Mouse (Mus musculus) G1E (cell line): ENCODE data around the gene Zfp691. TPM values are rescaled to one million over a fixed set of nuclear protein-coding genes. Genes with fewer than 3 reads are reported as not detected.

Source experiments
- ATAC-seq: 2 replicates; pipeline ENCODE4 v1.8.0; 2016; ENCODE audit warnings: mild to moderate bottlenecking; ENCODE audit not compliant: insufficient number of reproducible peaks, poor library complexity, low FRiP score, severe bottlenecking; ENCODE audit errors: extremely low read depth
- DNase-seq: peaks from one replicate; pipeline ENCODE4 v3.0.0; 2012; ENCODE audit warnings: low spot score
- H3K27me3 ChIP-seq: 2 replicates; pipeline ENCODE4 v1.6.1; 2012; ENCODE audit warnings: mild to moderate bottlenecking, low read length, inconsistent platforms; ENCODE audit not compliant: insufficient read depth
- H3K36me3 ChIP-seq: replicated peaks from 2 replicates; pipeline ENCODE3; 2012; ENCODE audit warnings: mild to moderate bottlenecking, inconsistent platforms
- H3K4me1 ChIP-seq: 2 replicates; pipeline ENCODE4 v1.6.1; 2012; ENCODE audit warnings: low read depth, low read length, inconsistent platforms, mixed read lengths; ENCODE audit not compliant: insufficient read depth
- H3K4me3 ChIP-seq: 2 replicates; pipeline ENCODE4 v1.5.1; 2012; ENCODE audit warnings: low read depth, mild to moderate bottlenecking, inconsistent platforms, low read length, moderate library complexity, mixed read lengths
- H3K9me3 ChIP-seq: replicated peaks from 2 replicates; pipeline ENCODE4 v1.6.1; 2012; ENCODE audit warnings: inconsistent platforms
- CTCF ChIP-seq: IDR thresholded peaks from 2 replicates; pipeline ENCODE4 v1.5.1; 2012; ENCODE audit warnings: low read depth, low read length, inconsistent platforms, mixed read lengths
- GATA1 ChIP-seq: IDR thresholded peaks from 2 replicates; pipeline ENCODE4 v1.6.1; 2012; ENCODE audit warnings: borderline replicate concordance, low read length, inconsistent platforms, mixed read lengths
- GATA2 ChIP-seq: IDR thresholded peaks from 2 replicates; pipeline ENCODE4 v1.6.1; 2012; ENCODE audit warnings: low read depth, low read length, inconsistent platforms, borderline replicate concordance
- POLR2AphosphoS5 ChIP-seq: IDR thresholded peaks from 2 replicates; pipeline ENCODE4 v1.6.1; 2012; ENCODE audit warnings: low read depth, low read length, inconsistent platforms; ENCODE audit not compliant: insufficient replicate concordance
- TAL1 ChIP-seq: conservative IDR thresholded peaks from 2 replicates; pipeline ENCODE4 v1.6.1; 2012; ENCODE audit warnings: low read depth, low read length, inconsistent platforms, mixed read lengths
- polyA plus RNA-seq: library from polyadenylated mRNA; stranded (reverse); fragments of >175 nt; gene quantifications from 2 replicates; pipeline ENCODE4 v1.2.3, GENCODE M21; 2012
- total RNA-seq, 2 experiments: library from RNA; stranded (forward) in 1 of 2; stranded (reverse) in 1 of 2; fragments of 200-1000 nt in 1 of 2; fragments of >200 nt in 1 of 2; fragmentation: Nextera tagmentation in 1 of 2; gene quantifications; 2 replicates each; pipeline ENCODE4 v1.2.3; 2014 to 2017

Gene Zfp691
- total and polyA plus RNA-seq, 3 experiments, result 6.7 to 29.7 (median 17.2) TPM

GRCm38 (mm10) chr4:119195582-119196320 is 21.8 kb upstream of the Zfp691 start:
- ATAC-seq (no peak), DNase-seq (no peak)
- TF ChIP-seq GATA1 (no peak), POLR2AphosphoS5 (no peak), CTCF (no peak), TAL1 (no peak), GATA2 (no peak)
- H3K4me3 ChIP-seq, result peak overlapping the region; percentile 81
- H3K27me3 ChIP-seq, result no peaks in the 10 kb centered on the region
- H3K9me3 ChIP-seq, result no peaks in the 10 kb centered on the region
- peaks cover 45% of the 10 kb centered on the region for H3K36me3 ChIP-seq
- peaks cover 84% of the 10 kb centered on the region for H3K4me1 ChIP-seq

- peak within 1 kb of the TSS; percentile 81 for H3K4me3 ChIP-seq
- ATAC-seq (peak; percentile 36), DNase-seq (peak; percentile 89)
- no peaks in the 10 kb centered on the region for H3K9me3 ChIP-seq
- H3K27me3 ChIP-seq, result no peaks in the 10 kb centered on the region
- TF ChIP-seq POLR2AphosphoS5 (no peak), CTCF (no peak), TAL1 (no peak), GATA2 (no peak), GATA1 (no peak)
- H3K36me3 ChIP-seq, result peaks cover 39% of the 10 kb centered on the region
- H3K4me1 ChIP-seq, result peaks cover 86% of the 10 kb centered on the region
Observed at GRCm38 (mm10) chr4:119194909-119195581, 21.1 kb upstream of the Zfp691 start, which contains the start of gene Svbp. Gene Svbp (plus strand): TSS chr4:119195306.

GRCm38 (mm10) chr4:119192757-119193156 is 18.8 kb upstream of the Zfp691 start:
- no peak for TF ChIP-seq GATA2
- TF ChIP-seq POLR2AphosphoS5, result no peak
- TF ChIP-seq GATA1, result no peak
- TF ChIP-seq CTCF, result no peak
- TF ChIP-seq TAL1, result no peak
- Histone ChIP-seq H3K4me3 (no peak overlapping the region), H3K4me1 (peaks cover 70% of the 10 kb centered on the region), H3K36me3 (peaks cover 24% of the 10 kb centered on the region), H3K27me3 (no peaks in the 10 kb centered on the region), H3K9me3 (no peaks in the 10 kb centered on the region)
- DNase-seq (no peak), ATAC-seq (no peak)

GRCm38 (mm10) chr4:119191273-119191672 is 17.3 kb upstream of the Zfp691 start:
- no peak for DNase-seq
- no peaks in the 10 kb centered on the region for H3K9me3 ChIP-seq
- no peaks in the 10 kb centered on the region for H3K27me3 ChIP-seq
- H3K4me3 ChIP-seq, result peak overlapping the region; percentile 30; the same call in 1 of the 2 replicates
- ATAC-seq, result no peak
- peaks cover 25% of the 10 kb centered on the region for H3K36me3 ChIP-seq
- peaks cover 71% of the 10 kb centered on the region for H3K4me1 ChIP-seq
- no peak for TF ChIP-seq CTCF
- no peak for TF ChIP-seq GATA1
- no peak for TF ChIP-seq TAL1
- TF ChIP-seq GATA2, result no peak
- no peak for TF ChIP-seq POLR2AphosphoS5

- Histone ChIP-seq H3K4me1 (peaks cover 74% of the 10 kb centered on the region), H3K27me3 (no peaks in the 10 kb centered on the region), H3K9me3 (no peaks in the 10 kb centered on the region), H3K36me3 (peaks cover 29% of the 10 kb centered on the region), H3K4me3 (peak overlapping the region; percentile 75; the same call in 1 of the 2 replicates)
- peak; percentile 59 for DNase-seq
- ATAC-seq, result peak; percentile 66
- no peak for TF ChIP-seq CTCF
- TF ChIP-seq TAL1, result peak; percentile 68
- TF ChIP-seq GATA1, result no peak
Observed at GRCm38 (mm10) chr4:119190618-119191017, 16.6 kb upstream of the Zfp691 start.

GRCm38 (mm10) chr4:119189864-119190263 is 15.9 kb upstream of the Zfp691 start, which contains the start of gene Ermap:
Gene Ermap (minus strand): TSS chr4:119190011.
- peak; percentile 55 for DNase-seq
- ATAC-seq, result peak; percentile 67
- H3K4me3 ChIP-seq, result peak within 1 kb of the TSS; percentile 75
- H3K4me1 ChIP-seq, result peaks cover 79% of the 10 kb centered on the region
- no peaks in the 10 kb centered on the region for H3K9me3 ChIP-seq
- no peak for TF ChIP-seq GATA2
- peak; percentile 71 for TF ChIP-seq TAL1
- no peaks in the 10 kb centered on the region for H3K27me3 ChIP-seq
- H3K36me3 ChIP-seq, result peaks cover 36% of the 10 kb centered on the region
